Mouse (Mus musculus) forebrain, embryonic 13.5 days (tissue): ENCODE measurements around the gene Krt17. TPM values are rescaled to one million over a fixed set of nuclear protein-coding genes. Genes with fewer than 3 reads are reported as not detected.
"Not testable (repeated sequence)": the region's sequence is repeated elsewhere in the genome, so short reads cannot be mapped to it uniquely, and the experiment has no call there.

Source experiments
- ATAC-seq: fragments of 200-750 bp; cut with Nextera tagmentation; 2 replicates; pipeline ENCODE4 v1.8.0; 2017
- H3K27ac ChIP-seq: fragments of 300-500 bp; sonication (generic); 2 replicates; pipeline ENCODE4 v1.5.1; 2015; ENCODE audit warnings: inconsistent platforms, mild to moderate bottlenecking, moderate library complexity
- H3K27me3 ChIP-seq: fragments of 300-500 bp; sonication (generic); 2 replicates; pipeline ENCODE4 v1.6.1; 2015; ENCODE audit warnings: mild to moderate bottlenecking, inconsistent platforms
- H3K36me3 ChIP-seq: fragments of 300-500 bp; sonication (generic); 2 replicates; pipeline ENCODE4 v1.6.1; 2015; ENCODE audit warnings: mild to moderate bottlenecking, inconsistent platforms; ENCODE audit not compliant: poor library complexity, severe bottlenecking
- H3K4me1 ChIP-seq: fragments of 300-500 bp; sonication (generic); 2 replicates; pipeline ENCODE4 v1.6.1; 2015; ENCODE audit warnings: inconsistent platforms
- H3K4me2 ChIP-seq: fragments of 300-500 bp; sonication (generic); 2 replicates; pipeline ENCODE4 v1.6.1; 2015; ENCODE audit warnings: inconsistent platforms, mild to moderate bottlenecking, moderate library complexity
- H3K4me3 ChIP-seq: fragments of 300-500 bp; sonication (generic); 2 replicates; pipeline ENCODE4 v1.5.1; 2015; ENCODE audit warnings: mild to moderate bottlenecking, inconsistent platforms
- H3K9ac ChIP-seq: fragments of 300-500 bp; sonication (generic); 2 replicates; pipeline ENCODE4 v1.6.1; 2015; ENCODE audit warnings: mild to moderate bottlenecking, inconsistent platforms
- H3K9me3 ChIP-seq: fragments of 300-500 bp; sonication (generic); replicated peaks from 2 replicates; pipeline ENCODE4 v1.6.1; 2016; ENCODE audit warnings: inconsistent platforms
- WGBS: fragments of 180-500 bp; shearing (Covaris S2); methylation state at CpG from one replicate; pipeline ENCODE4 v1.1.7; 2015; 5-methylcytosine and 5-hydroxymethylcytosine counted together
- polyA plus RNA-seq: library from polyadenylated mRNA; unstranded; fragments of >200 nt; fragmentation: Nextera tagmentation; extraction: Ambion mirVana; gene quantifications from 2 replicates; pipeline ENCODE4 v1.2.1, GENCODE M21; 2015

The Krt17 gene
- 0.19 and 0.37 TPM in 2 replicates for polyA plus RNA-seq

DNA sequence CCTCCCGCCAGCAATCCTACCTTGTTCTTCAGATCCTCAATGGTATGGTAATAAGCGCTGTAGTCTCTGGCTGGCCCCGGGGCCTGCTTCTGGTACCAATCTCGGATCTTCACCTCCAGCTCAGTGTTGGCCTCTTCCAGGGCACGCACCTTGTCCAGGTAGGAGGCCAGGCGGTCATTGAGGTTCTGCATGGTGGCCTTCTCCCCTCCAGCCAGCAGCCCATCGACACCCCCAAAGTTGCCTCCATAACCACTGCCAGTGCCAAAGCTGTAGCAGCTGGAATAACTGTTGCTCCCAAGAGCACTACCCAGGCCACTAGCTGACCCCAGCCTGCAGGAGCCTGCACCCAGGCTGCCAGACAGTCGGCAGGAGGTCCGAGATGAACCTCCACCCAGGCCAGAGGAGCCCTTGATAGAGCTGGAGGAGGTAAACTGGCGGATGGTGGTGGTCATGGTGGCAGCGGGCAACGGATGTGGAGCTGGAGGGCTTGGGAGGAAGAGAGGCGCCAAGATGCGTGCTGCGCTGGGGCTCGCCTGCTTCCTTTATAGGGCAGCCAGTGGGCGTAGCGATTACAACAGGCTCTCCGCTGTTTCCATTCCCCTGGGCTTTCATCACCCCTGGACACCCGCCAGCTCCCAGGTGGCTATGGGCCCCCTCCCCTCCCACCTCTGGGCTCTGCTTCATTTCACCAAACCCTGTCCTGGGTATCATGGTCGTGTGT is at the start of gene Krt17:
Gene Krt17 (minus strand): TSS at position 516 of the 721 bp plus-strand sequence.
- Histone ChIP-seq H3K4me1 (peaks cover 4% of the 10 kb centered on the region; the same call in 1 of the 2 replicates), H3K9me3 (no peaks in the 10 kb centered on the region), H3K4me3 (no peak within 1 kb of the TSS), H3K27ac (no peak within 1 kb of the TSS), H3K4me2 (no peak within 1 kb of the TSS), H3K36me3 (no peaks in the 10 kb centered on the region), H3K9ac (no peak within 1 kb of the TSS), H3K27me3 (0 out of 2 replicates have a peak, but pooled peaks cover 7% of the 10 kb centered on the region)
- WGBS = 75% methylated on average over 20 of the region's 21 CpGs
- no peak for ATAC-seq

DNA sequence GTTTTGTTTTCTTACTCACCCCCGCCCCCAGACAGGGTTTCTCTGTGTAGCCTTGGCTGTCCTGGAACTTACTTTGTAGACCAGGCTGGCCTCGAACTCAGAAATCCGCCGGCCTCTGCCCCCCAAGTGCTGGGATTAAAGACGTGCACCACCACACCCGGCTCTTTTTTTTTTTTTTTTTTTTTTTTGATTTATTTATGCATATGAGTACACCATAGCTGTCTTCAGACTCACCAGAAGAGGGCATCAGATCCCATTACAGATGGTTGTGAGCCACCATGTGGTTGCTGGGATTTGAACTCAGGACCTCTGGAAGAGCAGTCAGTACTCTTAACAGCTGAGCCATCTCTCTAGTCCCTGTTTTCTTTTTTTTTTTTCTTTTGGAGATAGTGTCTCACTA is 47.8 kb upstream of the Krt17 start:
- H3K9me3 ChIP-seq, H3K4me3 ChIP-seq, H3K27ac ChIP-seq, H3K4me2 ChIP-seq, H3K36me3 ChIP-seq, H3K27me3 ChIP-seq, H3K4me1 ChIP-seq, ATAC-seq, H3K9ac ChIP-seq: not testable (repeated sequence)
- WGBS = 94% methylated on average over 4 of the region's 6 CpGs

DNA sequence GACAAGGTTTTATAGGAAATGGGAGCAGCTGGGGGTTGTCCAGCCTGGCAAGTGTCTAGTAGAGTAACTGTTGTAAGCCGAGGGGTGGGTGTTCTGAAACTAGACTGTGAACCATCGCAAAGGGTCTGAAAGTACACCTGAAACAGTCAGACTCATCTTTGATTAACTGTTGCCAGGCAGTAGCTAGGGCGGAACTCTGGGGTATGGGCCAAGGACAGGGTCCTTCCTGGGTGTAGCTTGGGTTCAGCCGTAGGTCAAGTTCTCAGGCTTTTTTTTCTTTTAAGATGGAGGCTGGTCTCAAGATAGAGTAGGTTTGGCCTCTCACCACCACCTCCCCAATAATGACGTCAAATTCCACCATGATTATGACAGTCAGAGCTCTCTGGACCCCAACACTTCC is 47.1 kb upstream of the Krt17 start:
- no peak overlapping the region for H3K9ac ChIP-seq
- no peaks in the 10 kb centered on the region for H3K36me3 ChIP-seq
- ATAC-seq = no peak
- H3K4me3 ChIP-seq = no peak overlapping the region
- H3K27ac ChIP-seq = no peak overlapping the region
- H3K4me2 ChIP-seq = no peak overlapping the region
- no peaks in the 10 kb centered on the region for H3K9me3 ChIP-seq
- no peaks in the 10 kb centered on the region for H3K27me3 ChIP-seq
- H3K4me1 ChIP-seq = no peaks in the 10 kb centered on the region; the same call in 1 of the 2 replicates
- 92% methylated on average over 5 of the region's 5 CpGs for WGBS

DNA sequence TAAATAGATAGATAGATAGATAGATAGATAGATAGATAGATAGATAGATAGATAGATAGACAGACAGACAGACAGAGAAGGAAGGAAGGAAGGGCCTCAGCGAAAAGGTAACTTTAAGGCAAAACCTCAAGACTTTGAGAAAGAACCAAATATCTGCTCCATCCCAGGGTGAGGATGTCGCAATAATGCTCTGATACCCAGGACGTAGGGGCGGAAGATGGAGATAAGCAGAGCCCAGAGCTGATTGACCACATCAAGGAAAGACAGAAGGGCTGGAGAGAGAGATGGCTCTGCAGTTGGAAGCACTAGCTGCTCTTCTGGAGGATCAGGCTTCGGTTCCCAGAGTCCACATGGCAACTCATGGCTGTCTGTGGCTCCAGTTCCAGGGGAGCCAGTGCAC is 40.5 kb upstream of the Krt17 start:
- Histone ChIP-seq H3K9me3 (no peaks in the 10 kb centered on the region), H3K27ac (no peak overlapping the region), H3K27me3 (no peaks in the 10 kb centered on the region), H3K9ac (no peak overlapping the region), H3K36me3 (no peaks in the 10 kb centered on the region), H3K4me3 (no peak overlapping the region), H3K4me2 (no peak overlapping the region), H3K4me1 (0 out of 2 replicates have a peak, but pooled peaks cover 2% of the 10 kb centered on the region)
- 92% methylated on average over 5 of the region's 5 CpGs for WGBS
- no peak for ATAC-seq

DNA sequence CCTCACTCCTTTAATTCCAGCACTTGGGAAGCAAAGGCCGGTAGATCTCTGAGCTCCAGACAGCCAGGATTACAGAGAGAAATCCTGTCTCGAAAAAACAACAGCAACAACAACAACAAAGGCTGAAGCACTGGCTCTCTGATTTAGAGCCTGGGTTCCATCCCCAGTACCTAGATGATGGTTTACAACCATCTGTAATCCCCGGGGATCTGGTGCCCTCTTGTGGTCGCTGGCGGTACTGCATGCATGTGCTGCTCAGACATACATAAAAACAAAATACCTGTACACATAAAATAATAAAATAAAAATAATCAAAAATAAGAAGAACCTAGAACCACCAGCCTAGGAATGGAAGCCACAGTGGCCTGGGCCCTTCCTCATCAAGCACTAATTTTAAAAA is 39.5 kb upstream of the Krt17 start:
- Histone ChIP-seq H3K27me3 (no peaks in the 10 kb centered on the region), H3K9me3 (no peaks in the 10 kb centered on the region), H3K36me3 (no peaks in the 10 kb centered on the region), H3K4me2 (no peak overlapping the region), H3K4me1 (0 out of 2 replicates have a peak, but pooled peaks cover 2% of the 10 kb centered on the region), H3K27ac (no peak overlapping the region), H3K4me3 (no peak overlapping the region), H3K9ac (no peak overlapping the region)
- ATAC-seq = no peak
- 7% methylated on average over 5 of the region's 5 CpGs for WGBS

DNA sequence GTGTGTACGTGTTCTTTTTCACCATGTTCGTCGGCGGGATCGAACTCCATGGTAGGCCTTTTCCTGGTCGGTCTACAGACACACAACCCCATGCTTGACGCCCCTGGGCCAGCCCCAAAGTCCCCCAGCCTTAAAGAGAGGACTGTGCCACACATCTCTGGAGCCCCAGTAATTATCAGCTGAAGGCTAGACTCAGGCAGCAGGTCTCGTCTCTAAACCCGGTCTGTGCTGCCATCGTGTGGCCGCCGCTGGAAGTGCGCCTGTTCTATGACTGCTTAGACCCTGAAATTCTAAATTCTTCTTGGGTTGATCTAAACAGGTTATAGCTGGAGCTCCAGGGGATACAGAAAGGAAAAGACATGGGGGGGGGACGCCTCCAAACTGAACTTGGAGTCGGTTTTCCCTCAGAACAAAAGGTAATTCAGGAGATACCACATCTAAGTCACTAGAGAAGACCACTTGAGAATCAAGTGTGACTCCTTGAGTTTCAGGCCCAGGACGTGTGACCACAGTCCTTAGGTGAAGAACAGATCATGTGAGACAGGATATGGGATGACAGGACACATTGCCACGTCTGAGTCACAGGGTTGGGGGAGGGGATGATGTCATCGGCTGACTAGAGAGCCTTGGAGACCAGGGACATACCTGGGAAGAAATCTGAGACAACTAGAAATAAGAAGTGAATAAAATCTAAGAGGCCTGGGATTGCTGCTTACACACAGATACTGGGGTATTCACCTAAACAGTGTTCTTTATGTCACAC is 37.6 kb upstream of the Krt17 start:
- Histone ChIP-seq H3K4me1 (peaks cover 3% of the 10 kb centered on the region; the same call in 1 of the 2 replicates), H3K4me3 (0 out of 2 replicates have a peak overlapping the region, but pooled peaks have one; percentile 10), H3K9ac (0 out of 2 replicates have a peak overlapping the region, but pooled peaks have one; percentile 22), H3K36me3 (no peaks in the 10 kb centered on the region), H3K4me2 (peak overlapping the region; percentile 44), H3K27ac (no peak overlapping the region), H3K27me3 (no peaks in the 10 kb centered on the region), H3K9me3 (no peaks in the 10 kb centered on the region)
- WGBS = 20% methylated on average over 18 of the region's 18 CpGs
- peak; percentile 55; the same call in 1 of the 2 replicates for ATAC-seq

DNA sequence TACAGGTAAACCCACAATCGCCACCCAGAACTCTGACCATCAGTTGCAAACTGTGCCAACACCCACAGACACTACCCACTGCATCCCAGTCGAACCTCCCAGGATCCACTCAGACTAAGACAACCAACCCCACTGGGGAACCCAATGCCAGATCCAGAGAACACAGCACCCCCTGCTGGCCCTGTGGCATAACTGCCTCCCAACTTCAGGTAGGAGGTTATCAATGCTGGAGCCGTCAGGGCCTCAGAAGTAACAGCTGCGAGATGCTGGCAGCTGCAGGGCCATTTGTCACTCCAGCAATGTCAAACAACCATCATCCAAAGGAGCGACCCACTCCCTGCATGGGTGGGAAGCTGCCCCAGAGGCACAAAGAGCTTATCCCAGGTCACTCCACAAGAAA is 37.0 kb upstream of the Krt17 start:
- WGBS = 39% methylated on average over 5 of the region's 5 CpGs
- H3K4me3 ChIP-seq = 0 out of 2 replicates have a peak overlapping the region, but pooled peaks have one; percentile 10
- no peak for ATAC-seq

DNA sequence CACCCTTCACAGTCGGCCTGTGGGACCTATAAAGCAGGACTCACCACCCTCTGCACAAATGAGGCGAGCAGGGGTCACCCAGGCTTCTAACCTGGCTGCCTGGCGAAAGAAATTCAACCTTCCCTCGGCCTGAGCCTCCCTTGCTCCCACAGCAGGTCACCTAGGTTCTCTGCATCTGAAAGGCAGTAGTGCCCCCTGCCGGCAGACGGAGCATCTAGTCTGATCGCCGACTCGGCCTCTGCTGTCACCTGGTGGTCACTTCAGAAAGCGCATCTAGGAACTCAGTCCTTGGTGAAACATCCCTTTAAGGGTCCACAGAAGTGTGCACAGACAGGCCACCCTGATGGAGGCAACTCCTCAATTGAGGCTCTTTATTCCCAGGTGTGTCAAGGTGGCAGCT is 34.5 kb upstream of the Krt17 start:
- Histone ChIP-seq H3K4me3 (no peak overlapping the region), H3K27me3 (no peaks in the 10 kb centered on the region), H3K9me3 (no peaks in the 10 kb centered on the region), H3K4me1 (peaks cover 17% of the 10 kb centered on the region), H3K27ac (no peak overlapping the region), H3K9ac (no peak overlapping the region), H3K4me2 (no peak overlapping the region; the same call in 1 of the 2 replicates), H3K36me3 (no peaks in the 10 kb centered on the region)
- 1% methylated on average over 10 of the region's 10 CpGs for WGBS
- peak; percentile 48 for ATAC-seq

More for the DNA sequence above, 37.0 kb upstream of the Krt17 start:
- Histone ChIP-seq H3K36me3 (no peaks in the 10 kb centered on the region), H3K27ac (no peak overlapping the region), H3K27me3 (no peaks in the 10 kb centered on the region), H3K9ac (no peak overlapping the region), H3K9me3 (no peaks in the 10 kb centered on the region), H3K4me2 (peak overlapping the region; percentile 44), H3K4me1 (peaks cover 10% of the 10 kb centered on the region)

DNA sequence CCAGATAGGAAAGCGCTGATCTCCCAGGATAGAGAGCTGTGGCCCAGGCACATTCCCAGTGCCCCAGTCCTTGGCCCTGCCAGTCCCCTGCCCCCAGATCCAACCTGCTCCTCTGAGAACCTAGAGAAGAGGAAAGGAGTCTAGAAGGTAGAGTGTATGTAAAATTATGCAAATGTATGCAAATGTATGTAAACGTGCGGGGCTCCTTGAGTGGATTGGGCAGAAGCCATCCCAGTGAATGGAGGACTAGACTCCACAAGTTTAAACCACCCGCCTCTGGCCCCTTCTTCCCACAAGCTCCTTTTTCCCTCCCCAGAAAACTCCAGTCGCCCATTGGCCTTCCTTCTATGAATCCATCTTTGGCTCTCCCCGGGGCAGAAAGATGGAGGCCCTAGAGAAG is 32.1 kb upstream of the Krt17 start:
- Histone ChIP-seq H3K4me3 (no peak overlapping the region), H3K9ac (no peak overlapping the region), H3K4me1 (peaks cover 18% of the 10 kb centered on the region), H3K27me3 (no peaks in the 10 kb centered on the region), H3K9me3 (no peaks in the 10 kb centered on the region), H3K4me2 (no peak overlapping the region), H3K36me3 (no peaks in the 10 kb centered on the region), H3K27ac (no peak overlapping the region)
- ATAC-seq = peak; percentile 56; the same call in 1 of the 2 replicates
- WGBS = 36% methylated on average over 6 of the region's 6 CpGs

DNA sequence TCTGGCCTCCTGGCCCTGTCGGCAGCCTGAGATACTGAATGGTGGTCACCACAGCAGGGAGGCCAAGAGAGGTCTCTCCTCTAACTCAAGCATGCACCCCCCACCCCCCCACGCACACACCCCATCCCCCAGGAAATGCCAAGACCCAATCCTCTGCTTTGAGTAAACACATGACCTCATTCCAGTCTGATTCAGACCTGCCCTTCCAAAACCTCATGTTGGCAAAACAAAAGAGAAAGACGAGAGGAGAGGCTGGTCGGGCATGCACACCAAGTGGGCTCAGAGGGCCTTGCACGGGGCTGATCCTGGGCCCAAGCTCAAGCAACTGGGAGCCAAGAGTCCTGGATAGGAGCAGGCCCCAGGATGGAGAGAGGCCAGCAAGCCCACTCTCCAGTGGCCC is 29.4 kb upstream of the Krt17 start:
- Histone ChIP-seq H3K4me3 (no peak overlapping the region), H3K9ac (no peak overlapping the region), H3K4me1 (peaks cover 25% of the 10 kb centered on the region), H3K9me3 (no peaks in the 10 kb centered on the region), H3K36me3 (no peaks in the 10 kb centered on the region), H3K27me3 (no peaks in the 10 kb centered on the region), H3K4me2 (no peak overlapping the region), H3K27ac (no peak overlapping the region)
- 38% methylated on average over 5 of the region's 5 CpGs for WGBS
- no peak for ATAC-seq

DNA sequence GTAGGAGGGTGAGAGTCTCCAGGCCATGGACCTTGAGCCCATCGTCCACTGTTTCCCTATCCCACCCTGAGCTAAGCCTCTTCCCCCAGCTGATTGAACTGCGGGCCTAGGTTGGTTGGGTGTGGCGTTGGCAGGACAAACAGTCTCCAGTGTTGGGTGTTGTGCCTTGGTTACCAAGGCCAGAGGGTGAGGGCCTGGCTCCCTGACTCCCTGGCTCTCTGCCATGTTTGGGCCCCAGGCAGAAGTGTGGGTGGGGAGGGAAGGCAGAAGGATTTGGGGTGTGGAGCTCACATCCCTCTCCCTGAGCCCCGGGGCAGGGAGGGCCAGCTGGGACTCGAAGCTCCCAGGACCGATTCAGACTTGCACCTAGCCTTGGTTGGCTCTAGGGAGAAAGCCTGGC is 28.1 kb upstream of the Krt17 start:
- H3K9ac ChIP-seq = no peak overlapping the region
- H3K4me1 ChIP-seq = peaks cover 25% of the 10 kb centered on the region
- ATAC-seq = no peak
- no peak overlapping the region for H3K27ac ChIP-seq
- H3K4me2 ChIP-seq = no peak overlapping the region
- H3K36me3 ChIP-seq = no peaks in the 10 kb centered on the region
- H3K9me3 ChIP-seq = no peaks in the 10 kb centered on the region
- H3K27me3 ChIP-seq = no peaks in the 10 kb centered on the region
- H3K4me3 ChIP-seq = no peak overlapping the region
- WGBS = 90% methylated on average over 6 of the region's 6 CpGs

DNA sequence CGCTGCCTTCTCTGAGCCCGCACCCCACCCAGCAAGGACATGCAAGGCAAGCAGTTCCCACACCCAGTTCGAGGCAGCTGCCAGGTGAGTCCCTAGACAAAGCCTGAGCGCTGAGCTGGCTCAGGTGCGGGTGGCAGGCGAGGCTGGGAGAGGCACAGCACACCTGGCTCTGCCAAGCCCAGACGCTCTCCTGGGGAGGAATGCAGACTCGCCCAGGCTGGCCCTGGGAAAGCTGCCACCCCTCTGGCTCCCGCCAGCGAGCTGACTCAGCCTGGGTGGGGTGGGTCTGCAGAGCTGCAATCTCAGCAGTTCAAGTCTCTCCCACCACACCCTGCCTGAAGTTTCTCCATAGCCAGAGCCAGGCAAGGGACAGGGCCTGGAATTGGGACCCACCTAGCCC is 26.2 kb upstream of the Krt17 start:
- Histone ChIP-seq H3K9ac (peak overlapping the region; percentile 28; the same call in 1 of the 2 replicates), H3K4me1 (peaks cover 19% of the 10 kb centered on the region), H3K27ac (no peak overlapping the region), H3K4me2 (no peak overlapping the region), H3K36me3 (no peaks in the 10 kb centered on the region), H3K27me3 (no peaks in the 10 kb centered on the region), H3K4me3 (no peak overlapping the region), H3K9me3 (no peaks in the 10 kb centered on the region)
- 22% methylated on average over 10 of the region's 10 CpGs for WGBS
- ATAC-seq = no peak
